Mouse (Mus musculus): ENCODE data around the gene Pyy. TPM values are rescaled to one million over a fixed set of nuclear protein-coding genes. Genes with fewer than 3 reads are reported as not detected.

Pyy gene
- total RNA-seq, 1 experiment, result 0.49 TPM

GRCm38 (mm10) chr11:102096446-102096845 is 11.2 kb downstream of the Pyy start:
- no peak for TF ChIP-seq MAFK (IDR thresholded peaks at IDR 0.05; ENCODE audit: insufficient read depth, low read depth, low read length)
- TF ChIP-seq ZC3H11A (IDR thresholded peaks at IDR 0.05; ENCODE audit: borderline replicate concordance, low read depth, low read length), result no peak
- TF ChIP-seq CHD2 (IDR thresholded peaks at IDR 0.05; ENCODE audit: low read depth, low read length), result no peak
- no peak for TF ChIP-seq ZNF384 (IDR thresholded peaks at IDR 0.05; ENCODE audit: low read depth, low read length)
- no peak for TF ChIP-seq HCFC1 (IDR thresholded peaks at IDR 0.05; ENCODE audit: borderline replicate concordance, insufficient read depth, low read length)
- H3K4me1 ChIP-seq (ENCODE audit: control insufficient read depth in 2 of 2, insufficient read depth in 2 of 2, low read length in 2 of 2, poor library complexity in 1 of 2), result peaks cover 3 to 17% of the 10 kb centered on the region in 2 experiments; a peak in 3 of 4 replicates
- H3K4me3 ChIP-seq (ENCODE audit: insufficient read depth in 1 of 2, low read depth in 1 of 2, low read length in 2 of 2, poor library complexity in 1 of 2, severe bottlenecking in 1 of 2), result peak overlapping the region; percentile 20 to 28; a peak in 1 of 4 replicates
- no peak for DNase-seq (ENCODE audit: low read depth, low spot score)
- H3K27ac ChIP-seq (ENCODE audit: insufficient read depth, low read depth, low read length, poor library complexity, severe bottlenecking), result no peak overlapping the region
- H3K36me3 ChIP-seq (ENCODE audit: control insufficient read depth, insufficient read depth, low read length, poor library complexity, severe bottlenecking), result no peaks in the 10 kb centered on the region
- in situ Hi-C loops (cut with MboI; ENCODE audit: low sequenced_read_pairs in 2 of 2, unreplicated experiment in 2 of 2), result no loop called here
- 0 out of 2 replicates have a peak overlapping the region, but pooled peaks have one; percentile 23 for H3K9ac ChIP-seq (ENCODE audit: insufficient read depth, low read depth, low read length, poor library complexity, severe bottlenecking)
- no peaks in the 10 kb centered on the region for H3K9me3 ChIP-seq (ENCODE audit: control insufficient read depth, insufficient read depth, low read depth, low read length)

GRCm38 (mm10) chr11:102095676-102096075 is 12.0 kb downstream of the Pyy start:
- no peak for DNase-seq (ENCODE audit: low read depth, low spot score)
- in situ Hi-C loops (cut with MboI; ENCODE audit: low sequenced_read_pairs in 2 of 2, unreplicated experiment in 2 of 2), result no loop called here
- TF ChIP-seq HCFC1 (IDR thresholded peaks at IDR 0.05; ENCODE audit: borderline replicate concordance, insufficient read depth, low read length) (no peak), ZNF384 (IDR thresholded peaks at IDR 0.05; ENCODE audit: low read depth, low read length) (no peak), MAFK (IDR thresholded peaks at IDR 0.05; ENCODE audit: insufficient read depth, low read depth, low read length) (no peak), CHD2 (IDR thresholded peaks at IDR 0.05; ENCODE audit: low read depth, low read length) (no peak), ZC3H11A (IDR thresholded peaks at IDR 0.05; ENCODE audit: borderline replicate concordance, low read depth, low read length) (no peak)
- no peak overlapping the region for H3K9ac ChIP-seq (ENCODE audit: insufficient read depth, low read depth, low read length, poor library complexity, severe bottlenecking)
- no peak overlapping the region for H3K4me3 ChIP-seq (ENCODE audit: insufficient read depth in 1 of 2, low read depth in 1 of 2, low read length in 2 of 2, poor library complexity in 1 of 2, severe bottlenecking in 1 of 2)
- peaks cover 3 to 17% of the 10 kb centered on the region in 2 experiments; a peak in 3 of 4 replicates for H3K4me1 ChIP-seq (ENCODE audit: control insufficient read depth in 2 of 2, insufficient read depth in 2 of 2, low read length in 2 of 2, poor library complexity in 1 of 2)
- H3K9me3 ChIP-seq (ENCODE audit: control insufficient read depth, insufficient read depth, low read depth, low read length), result no peaks in the 10 kb centered on the region
- H3K27ac ChIP-seq (ENCODE audit: insufficient read depth, low read depth, low read length, poor library complexity, severe bottlenecking), result no peak overlapping the region
- H3K36me3 ChIP-seq (ENCODE audit: control insufficient read depth, insufficient read depth, low read length, poor library complexity, severe bottlenecking), result no peaks in the 10 kb centered on the region

- H3K4me1 ChIP-seq (ENCODE audit: control insufficient read depth in 2 of 2, insufficient read depth in 2 of 2, low read length in 2 of 2, poor library complexity in 1 of 2), result no peaks in the 10 kb centered on the region; a peak in 1 of 4 replicates
- in situ Hi-C loops (cut with MboI; ENCODE audit: low sequenced_read_pairs in 2 of 2, unreplicated experiment in 2 of 2), result no loop called here
- no peaks in the 10 kb centered on the region for H3K9me3 ChIP-seq (ENCODE audit: control insufficient read depth, insufficient read depth, low read depth, low read length)
- peak; percentile 81 for DNase-seq (ENCODE audit: low read depth, low spot score)
- no peaks in the 10 kb centered on the region for H3K36me3 ChIP-seq (ENCODE audit: control insufficient read depth, insufficient read depth, low read length, poor library complexity, severe bottlenecking)
- no peak overlapping the region; the same call in 1 of the 2 replicates for H3K9ac ChIP-seq (ENCODE audit: insufficient read depth, low read depth, low read length, poor library complexity, severe bottlenecking)
- peak overlapping the region; percentile 6 to 92; a peak in 3 of 4 replicates for H3K4me3 ChIP-seq (ENCODE audit: insufficient read depth in 1 of 2, low read depth in 1 of 2, low read length in 2 of 2, poor library complexity in 1 of 2, severe bottlenecking in 1 of 2)
- H3K27ac ChIP-seq (ENCODE audit: insufficient read depth, low read depth, low read length, poor library complexity, severe bottlenecking), result no peak overlapping the region
- TF ChIP-seq ZC3H11A (IDR thresholded peaks at IDR 0.05; ENCODE audit: borderline replicate concordance, low read depth, low read length), result peak; percentile 33; the same call in 1 of the 2 replicates
- no peak for TF ChIP-seq ZNF384 (IDR thresholded peaks at IDR 0.05; ENCODE audit: low read depth, low read length)
Measured at GRCm38 (mm10) chr11:102089088-102089808, 18.4 kb downstream of the Pyy start.

- H3K4me3 ChIP-seq (ENCODE audit: insufficient read depth in 1 of 2, low read depth in 1 of 2, low read length in 2 of 2, poor library complexity in 1 of 2, severe bottlenecking in 1 of 2), result peak within 1 kb of the TSS; percentile 80 to 92
- H3K36me3 ChIP-seq (ENCODE audit: control insufficient read depth, insufficient read depth, low read length, poor library complexity, severe bottlenecking), result no peaks in the 10 kb centered on the region
- TF ChIP-seq CHD2 (IDR thresholded peaks at IDR 0.05; ENCODE audit: low read depth, low read length), result no peak
- TF ChIP-seq HCFC1 (IDR thresholded peaks at IDR 0.05; ENCODE audit: borderline replicate concordance, insufficient read depth, low read length), result no peak
- TF ChIP-seq ZC3H11A (IDR thresholded peaks at IDR 0.05; ENCODE audit: borderline replicate concordance, low read depth, low read length), result no peak
- no peak for TF ChIP-seq MAFK (IDR thresholded peaks at IDR 0.05; ENCODE audit: insufficient read depth, low read depth, low read length)
- TF ChIP-seq ZNF384 (IDR thresholded peaks at IDR 0.05; ENCODE audit: low read depth, low read length), result no peak
- DNase-seq (ENCODE audit: low read depth, low spot score), result peak; percentile 54
- no peaks in the 10 kb centered on the region for H3K9me3 ChIP-seq (ENCODE audit: control insufficient read depth, insufficient read depth, low read depth, low read length)
- in situ Hi-C loops (cut with MboI; ENCODE audit: low sequenced_read_pairs in 2 of 2, unreplicated experiment in 2 of 2), result no loop called here
- peak within 1 kb of the TSS; percentile 58 for H3K9ac ChIP-seq (ENCODE audit: insufficient read depth, low read depth, low read length, poor library complexity, severe bottlenecking)
- H3K27ac ChIP-seq (ENCODE audit: insufficient read depth, low read depth, low read length, poor library complexity, severe bottlenecking), result no peak within 1 kb of the TSS
- no peaks in the 10 kb centered on the region; a peak in 1 of 4 replicates for H3K4me1 ChIP-seq (ENCODE audit: control insufficient read depth in 2 of 2, insufficient read depth in 2 of 2, low read length in 2 of 2, poor library complexity in 1 of 2)
Measured at GRCm38 (mm10) chr11:102087931-102088898, 19.4 kb downstream of the Pyy start, which contains the start of gene Mpp2. Gene Mpp2 (minus strand): TSS chr11:102088515.

Data from ES-E14 (cell line).